In genomic region chr16:97325975-97326374, GRCm38 (mm10) we compare ENCODE assay signal across 8 mouse cellular contexts. TPM values are rescaled to one million over a fixed set of nuclear protein-coding genes. Genes with fewer than 3 reads are reported as not detected.
DNase-seq lines count a peak whose midpoint lies in the region; ATAC-seq and TF ChIP-seq lines count a peak whose summit lies in the region.
"Had no signal": no experiment of that assay in that cellular context is flagged by ENCODE, and none has a peak within 500 bp of the region (broad histone marks: within the 10 kb centered on the region; RNA-seq: fewer than 3 reads in every experiment).

No protein-coding gene starts in this region.

- H3K9ac ChIP-seq in lung, embryonic 14.5 days: no peak overlapping the region
- H3K9ac ChIP-seq in midbrain, embryonic 14.5 days (replicated peaks; ENCODE audit: low read length): no peak overlapping the region
- H3K9ac ChIP-seq: neural tube, embryonic 12.5 days had no signal

- TF ChIP-seq POLR2A in bone marrow, adult 2 months (IDR thresholded peaks at IDR 0.05; ENCODE audit: borderline replicate concordance, control insufficient read depth, low read depth, low read length): no peak

- H3K27me3 ChIP-seq in lung, embryonic 14.5 days (ENCODE audit: insufficient read depth, low read length): no peaks in the 10 kb centered on the region
- H3K27me3 ChIP-seq in midbrain, embryonic 14.5 days (ENCODE audit: control insufficient read depth, insufficient read depth, low read length): no peaks in the 10 kb centered on the region
- H3K27me3 ChIP-seq: neural tube, embryonic 12.5 days had no signal

- no peak overlapping the region for H3K27ac ChIP-seq in lung, embryonic 14.5 days (ENCODE audit: low read depth)
- no peak overlapping the region for H3K27ac ChIP-seq in bone marrow, adult 2 months (ENCODE audit: control insufficient read depth, insufficient read depth, low read depth, low read length, poor library complexity)
- H3K27ac ChIP-seq in midbrain, embryonic 14.5 days (replicated peaks; ENCODE audit: low read depth, low read length): no peak overlapping the region
- H3K27ac ChIP-seq: neural tube, embryonic 12.5 days had no signal

- no peak overlapping the region for H3K4me3 ChIP-seq in lung, embryonic 14.5 days (ENCODE audit: low read depth, low read length)
- no peak overlapping the region for H3K4me3 ChIP-seq in bone marrow, adult 2 months (replicated peaks; ENCODE audit: control insufficient read depth, low read depth, low read length)
- no peak overlapping the region for H3K4me3 ChIP-seq in midbrain, embryonic 14.5 days (replicated peaks; ENCODE audit: low read depth, low read length)
- H3K4me3 ChIP-seq: neural tube, embryonic 12.5 days had no signal

- DNase-seq in lung, embryonic 14.5 days: peak; percentile 47
- DNase-seq in lung, adult 18-20 months: no peak
- DNase-seq in frontal cortex, adult 2 months (ENCODE audit: extremely low spot score in 1 of 2, low spot score in 1 of 2): peak; percentile 67 to 77
- DNase-seq in left cerebral cortex, adult 18-20 months (ENCODE audit: low spot score in 2 of 2): peak; percentile 65 to 66
- DNase-seq in midbrain, embryonic 14.5 days: peak; percentile 48
- DNase-seq in B cell, adult 2 months: no peak

- peak; percentile 70 for TF ChIP-seq CTCF in lung, embryonic 14.5 days (IDR thresholded peaks at IDR 0.05; ENCODE audit: low read depth)
- peak; percentile 43 for TF ChIP-seq CTCF in bone marrow, adult 2 months (IDR thresholded peaks at IDR 0.05; ENCODE audit: control insufficient read depth, insufficient read depth, low read length)

- ATAC-seq in lung, embryonic 14.5 days (ENCODE audit: insufficient read depth): no peak
- ATAC-seq in midbrain, embryonic 14.5 days (ENCODE audit: low FRiP score, low TSS enrichment): no peak

- no peaks in the 10 kb centered on the region for H3K9me3 ChIP-seq in lung, embryonic 14.5 days (ENCODE audit: low read depth, low read length)
- no peaks in the 10 kb centered on the region for H3K9me3 ChIP-seq in midbrain, embryonic 14.5 days (ENCODE audit: control insufficient read depth, low read length)
- H3K9me3 ChIP-seq: neural tube, embryonic 12.5 days had no signal

- no peaks in the 10 kb centered on the region for H3K36me3 ChIP-seq in lung, embryonic 14.5 days (ENCODE audit: insufficient read depth)
- no peaks in the 10 kb centered on the region for H3K36me3 ChIP-seq in midbrain, embryonic 14.5 days (ENCODE audit: control insufficient read depth, insufficient read depth, low read length)
- H3K36me3 ChIP-seq: neural tube, embryonic 12.5 days had no signal

- no peak overlapping the region for H3K4me2 ChIP-seq in lung, embryonic 14.5 days
- H3K4me2 ChIP-seq in midbrain, embryonic 14.5 days (ENCODE audit: low read length): no peak overlapping the region
- H3K4me2 ChIP-seq: neural tube, embryonic 12.5 days had no signal

- WGBS in lung, embryonic 14.5 days: 25% methylated on average over 8 of the region's 8 CpGs
- WGBS in bone marrow, adult 2 months: 47% methylated on average over 8 of the region's 8 CpGs
- 36% methylated on average over 8 of the region's 8 CpGs for WGBS in midbrain, embryonic 14.5 days

- no peaks in the 10 kb centered on the region for H3K4me1 ChIP-seq in lung, embryonic 14.5 days (ENCODE audit: insufficient read depth)
- H3K4me1 ChIP-seq in bone marrow, adult 2 months (ENCODE audit: control insufficient read depth, insufficient read depth, low read length): no peaks in the 10 kb centered on the region
- no peaks in the 10 kb centered on the region for H3K4me1 ChIP-seq in midbrain, embryonic 14.5 days (ENCODE audit: control insufficient read depth, insufficient read depth, low read length)
- H3K4me1 ChIP-seq: neural tube, embryonic 12.5 days had no signal

RNA-seq across cellular contexts. Expression of gene Bace2, which starts 30.6 kb away (rescaled TPM):
- polyA plus RNA-seq in lung, embryonic 14.5 days (2014; fragmentation: Nextera tagmentation; extraction: Ambion mirVana): 12.2 and 13.4 TPM in 2 replicates
- 0.16 and 0.72 TPM in 2 replicates for polyA plus RNA-seq in bone marrow, adult 2 months (2011; ENCODE audit: insufficient read depth, insufficient read length, low replicate concordance, missing spikeins)
- 2.8 and 3.1 TPM in 2 replicates for polyA plus RNA-seq in frontal cortex, adult 2 months (2012; rRNA removed)
- total RNA-seq in left cerebral cortex, adult 18-20 months (2021): 1 to 10 TPM; 4.9 to 6.0 TPM
- 2.9 and 4.8 TPM in 2 replicates for polyA plus RNA-seq in midbrain, embryonic 14.5 days (2014; fragmentation: Nextera tagmentation; extraction: Ambion mirVana)

Comparison
In these comparisons a context has a peak if more than half of its experiments do, and no peak if none do; other contexts are left out.
1. DNase-seq: peak in lung, embryonic 14.5 days (single experiment), frontal cortex, adult 2 months (2 of 2), left cerebral cortex, adult 18-20 months (2 of 2) and midbrain, embryonic 14.5 days (single experiment); none in lung, adult 18-20 months (0 of 2) and B cell, adult 2 months (0 of 2).